Mouse (Mus musculus) urinary bladder, postnatal 25 days (tissue): Measurements from ENCODE around the gene Sh3bp1.

ENCODE experiments used
- DNase-seq: peaks from one replicate; pipeline ENCODE4 v3.0.0; 2022; ENCODE audit warnings: low spot score

Gene Sh3bp1

GRCm38 (mm10) chr15:78947657-78948056, 48.1 kb downstream of the Sh3bp1 start, which contains the start of gene Triobp:
Gene Triobp (plus strand): TSS chr15:78947724.
- peak; percentile 72 for DNase-seq

- no peak for DNase-seq
Observed at GRCm38 (mm10) chr15:78948152-78948725, 48.7 kb downstream of the Sh3bp1 start.

- no peak for DNase-seq
Observed at GRCm38 (mm10) chr15:78948883-78949282, 49.3 kb downstream of the Sh3bp1 start.

GRCm38 (mm10) chr15:78955663-78956062, 56.1 kb downstream of the Sh3bp1 start:
- DNase-seq = no peak

GRCm38 (mm10) chr15:78956351-78956750, 56.8 kb downstream of the Sh3bp1 start:
- DNase-seq = no peak

GRCm38 (mm10) chr15:78957021-78957420, 57.5 kb downstream of the Sh3bp1 start:
- DNase-seq = no peak

GRCm38 (mm10) chr15:78959537-78959936, 60.0 kb downstream of the Sh3bp1 start:
- no peak for DNase-seq

GRCm38 (mm10) chr15:78960088-78960487, 60.5 kb downstream of the Sh3bp1 start:
- DNase-seq = peak; percentile 56
